Mouse (Mus musculus): ENCODE results near the gene Arrdc3. TPM values are rescaled to one million over a fixed set of nuclear protein-coding genes. Genes with fewer than 3 reads are reported as not detected.

Gene Arrdc3
- polyA plus RNA-seq, 1 experiment, result 56.7 TPM

DNA sequence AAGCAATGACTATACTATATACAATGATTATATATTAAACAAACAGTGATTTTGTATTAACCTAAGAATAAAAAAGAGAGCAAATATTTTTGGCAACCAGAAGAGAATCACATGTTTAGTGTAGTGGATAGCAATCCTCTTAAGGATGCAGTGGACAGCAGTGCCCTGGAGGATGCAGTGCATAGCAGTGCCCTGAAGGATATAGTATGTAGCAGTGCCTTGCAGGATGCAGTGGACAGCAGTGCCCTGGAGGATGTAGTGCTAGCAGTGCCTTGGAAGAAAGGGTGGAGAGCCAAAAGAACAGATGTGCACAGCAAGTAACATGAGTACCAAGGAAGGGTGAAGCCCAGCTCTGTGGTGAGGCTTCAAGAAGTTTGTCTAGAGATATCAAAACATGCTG lies 61.3 kb downstream of the Arrdc3 start:
- Histone ChIP-seq H3K27ac (ENCODE audit: insufficient read depth, low read length) (no peak overlapping the region), H3K4me1 (ENCODE audit: control insufficient read depth, insufficient read depth, low read length) (no peaks in the 10 kb centered on the region), H3K27me3 (ENCODE audit: control insufficient read depth, insufficient read depth, low read length) (no peaks in the 10 kb centered on the region), H3K4me3 (replicated peaks; ENCODE audit: insufficient read depth, low read depth, low read length) (no peak overlapping the region)
- TF ChIP-seq CTCF (IDR thresholded peaks at IDR 0.05; ENCODE audit: borderline replicate concordance, insufficient read depth, low read depth, low read length) (no peak), POLR2A (IDR thresholded peaks at IDR 0.05; ENCODE audit: borderline replicate concordance, insufficient read depth, low read length) (no peak)
- DNase-seq, result no peak
